Mouse (Mus musculus) olfactory bulb, adult 2 months (tissue): Measurements from ENCODE around the gene Anpep.

Source experiments
- CTCF ChIP-seq: fragments of 200-500 bp; IDR thresholded peaks from 2 replicates; pipeline ENCODE4 v1.5.1; 2012; ENCODE audit warnings: low read depth, mild to moderate bottlenecking, low read length, moderate library complexity; ENCODE audit not compliant: insufficient read depth
- POLR2A ChIP-seq: fragments of 200-500 bp; IDR thresholded peaks from 2 replicates; pipeline ENCODE4 v1.6.1; 2012; ENCODE audit warnings: mild to moderate bottlenecking, low read depth, low read length, moderate library complexity; ENCODE audit not compliant: insufficient read depth

GRCm38 (mm10) chr7:79782516-79782855 lies 78.4 kb downstream of the Anpep start:
- TF ChIP-seq CTCF (no peak), POLR2A (no peak)
